Mouse (Mus musculus) erythroblast, embryonic 14.5 days (primary cell): ENCODE results near the gene Angptl6. TPM values are rescaled to one million over a fixed set of nuclear protein-coding genes. Genes with fewer than 3 reads are reported as not detected.

Source experiments
- H3K27me3 ChIP-seq: 2 replicates; pipeline ENCODE4 v1.6.1; 2012; ENCODE audit warnings: inconsistent platforms; ENCODE audit not compliant: control insufficient read depth
- H3K36me3 ChIP-seq: 2 replicates; pipeline ENCODE4 v1.6.1; 2012; ENCODE audit warnings: mild to moderate bottlenecking, inconsistent platforms; ENCODE audit not compliant: control insufficient read depth
- H3K4me1 ChIP-seq: 2 replicates; pipeline ENCODE4 v1.6.1; 2012; ENCODE audit warnings: inconsistent platforms; ENCODE audit not compliant: control insufficient read depth
- H3K4me3 ChIP-seq: replicated peaks from 2 replicates; pipeline ENCODE3; 2012; ENCODE audit warnings: moderate library complexity, mild to moderate bottlenecking, inconsistent platforms
- H3K9me3 ChIP-seq: 2 replicates; pipeline ENCODE4 v1.6.1; 2012; ENCODE audit warnings: low read length, inconsistent platforms, mixed read lengths; ENCODE audit not compliant: control insufficient read depth
- GATA1 ChIP-seq: IDR thresholded peaks from 2 replicates; pipeline ENCODE4 v1.6.1; 2012; ENCODE audit warnings: low read length, inconsistent platforms, mixed read lengths
- TAL1 ChIP-seq: IDR thresholded peaks from 3 replicates; pipeline ENCODE4 v1.6.1; 2012; ENCODE audit warnings: low read length, inconsistent platforms, mixed read lengths
- polyA plus RNA-seq: library from polyadenylated mRNA; stranded (reverse); fragments of >175 nt; gene quantifications from 2 replicates; pipeline ENCODE4 v1.2.3, GENCODE M21; 2012

The Angptl6 gene
- polyA plus RNA-seq, 1 experiment: 0.19 TPM

- peaks cover 42% of the 10 kb centered on the region for H3K36me3 ChIP-seq
- H3K4me3 ChIP-seq: peak overlapping the region; percentile 68
- peaks cover 52% of the 10 kb centered on the region for H3K4me1 ChIP-seq
- no peak for TF ChIP-seq GATA1
- no peak for TF ChIP-seq TAL1
- H3K27me3 ChIP-seq: no peaks in the 10 kb centered on the region
- H3K9me3 ChIP-seq: peaks cover 8% of the 10 kb centered on the region; the same call in 1 of the 2 replicates
Observed at GRCm38 (mm10) chr9:20888386-20888765, 8.8 kb upstream of the Angptl6 start.

GRCm38 (mm10) chr9:20887704-20888385 is 8.3 kb upstream of the Angptl6 start, which contains the start of gene Ppan:
TSS of gene Ppan (plus strand) at chr9:20888175.
- Histone ChIP-seq H3K4me3 (peak within 1 kb of the TSS; percentile 68), H3K9me3 (peaks cover 8% of the 10 kb centered on the region; the same call in 1 of the 2 replicates), H3K36me3 (peaks cover 37% of the 10 kb centered on the region), H3K27me3 (no peaks in the 10 kb centered on the region), H3K4me1 (peaks cover 50% of the 10 kb centered on the region)
- TF ChIP-seq GATA1 (no peak), TAL1 (no peak)

GRCm38 (mm10) chr9:20887191-20887590 is 7.7 kb upstream of the Angptl6 start:
- TF ChIP-seq GATA1: no peak
- no peak for TF ChIP-seq TAL1
- H3K27me3 ChIP-seq: no peaks in the 10 kb centered on the region
- peaks cover 8% of the 10 kb centered on the region; the same call in 1 of the 2 replicates for H3K9me3 ChIP-seq
- peaks cover 48% of the 10 kb centered on the region for H3K4me1 ChIP-seq
- peaks cover 30% of the 10 kb centered on the region for H3K36me3 ChIP-seq
- peak overlapping the region; percentile 36 for H3K4me3 ChIP-seq

- Histone ChIP-seq H3K36me3 (peaks cover 24% of the 10 kb centered on the region), H3K27me3 (no peaks in the 10 kb centered on the region), H3K9me3 (peaks cover 8% of the 10 kb centered on the region; the same call in 1 of the 2 replicates), H3K4me1 (peaks cover 42% of the 10 kb centered on the region), H3K4me3 (no peak overlapping the region)
- TF ChIP-seq GATA1: no peak
- no peak for TF ChIP-seq TAL1
Observed at GRCm38 (mm10) chr9:20886563-20886962, 7.0 kb upstream of the Angptl6 start.

GRCm38 (mm10) chr9:20878710-20879065 is 839 bp downstream of the Angptl6 start:
- Histone ChIP-seq H3K36me3 (peaks cover 1% of the 10 kb centered on the region; the same call in 1 of the 2 replicates), H3K4me3 (peak overlapping the region; percentile 68), H3K4me1 (peaks cover 37% of the 10 kb centered on the region), H3K27me3 (no peaks in the 10 kb centered on the region), H3K9me3 (no peaks in the 10 kb centered on the region)
- no peak for TF ChIP-seq TAL1
- TF ChIP-seq GATA1: no peak

GRCm38 (mm10) chr9:20878041-20878709 is 1.4 kb downstream of the Angptl6 start:
- Histone ChIP-seq H3K9me3 (no peaks in the 10 kb centered on the region), H3K4me1 (peaks cover 37% of the 10 kb centered on the region), H3K27me3 (no peaks in the 10 kb centered on the region), H3K36me3 (peaks cover 5% of the 10 kb centered on the region; the same call in 1 of the 2 replicates), H3K4me3 (peak overlapping the region; percentile 68)
- no peak for TF ChIP-seq TAL1
- TF ChIP-seq GATA1: no peak

- TF ChIP-seq TAL1 (no peak), GATA1 (no peak)
- Histone ChIP-seq H3K9me3 (no peaks in the 10 kb centered on the region), H3K4me1 (peaks cover 40% of the 10 kb centered on the region), H3K36me3 (peaks cover 10% of the 10 kb centered on the region; the same call in 1 of the 2 replicates), H3K27me3 (no peaks in the 10 kb centered on the region), H3K4me3 (peak overlapping the region; percentile 68)
Observed at GRCm38 (mm10) chr9:20877118-20878040, 2.1 kb downstream of the Angptl6 start.

GRCm38 (mm10) chr9:20876318-20877117 is 3.0 kb downstream of the Angptl6 start:
- H3K4me3 ChIP-seq: no peak overlapping the region
- TF ChIP-seq TAL1 (no peak), GATA1 (no peak)
- no peaks in the 10 kb centered on the region for H3K9me3 ChIP-seq
- H3K27me3 ChIP-seq: no peaks in the 10 kb centered on the region
- peaks cover 10% of the 10 kb centered on the region; the same call in 1 of the 2 replicates for H3K36me3 ChIP-seq
- peaks cover 40% of the 10 kb centered on the region for H3K4me1 ChIP-seq
